Mouse (Mus musculus) G1E (cell line): ENCODE results near the gene Tanc2.

Experiments
- CTCF ChIP-seq: IDR thresholded peaks from 2 replicates; pipeline ENCODE4 v1.5.1; 2012; ENCODE audit warnings: low read depth, low read length, inconsistent platforms, mixed read lengths
- GATA1 ChIP-seq: IDR thresholded peaks from 2 replicates; pipeline ENCODE4 v1.6.1; 2012; ENCODE audit warnings: borderline replicate concordance, low read length, inconsistent platforms, mixed read lengths
- TAL1 ChIP-seq: conservative IDR thresholded peaks from 2 replicates; pipeline ENCODE4 v1.6.1; 2012; ENCODE audit warnings: low read depth, low read length, inconsistent platforms, mixed read lengths

DNA sequence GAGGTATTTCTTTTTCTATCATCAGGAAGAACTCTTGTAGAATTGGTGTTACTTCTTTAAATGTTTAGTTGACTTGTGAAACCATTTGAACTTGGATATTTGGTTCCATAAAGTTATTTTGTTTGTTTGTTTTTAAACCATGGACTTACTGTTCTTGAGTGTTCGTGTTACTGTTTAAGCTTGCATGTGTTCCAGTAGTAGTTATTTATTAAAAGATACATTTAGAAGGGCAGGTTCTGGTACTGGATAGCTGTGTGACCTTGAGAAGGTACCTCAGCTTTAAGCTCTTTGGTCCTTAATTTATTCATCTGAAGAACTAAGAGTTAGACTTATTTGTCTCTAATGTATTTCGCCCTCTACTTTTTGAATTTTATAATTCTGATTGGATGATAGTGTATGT, 64.8 kb downstream of the Tanc2 start:
- no peak for TF ChIP-seq CTCF
- no peak for TF ChIP-seq TAL1
- no peak for TF ChIP-seq GATA1
